Mouse (Mus musculus) midbrain, postnatal 0 days (tissue): ENCODE results near the gene Slc29a2. TPM values are rescaled to one million over a fixed set of nuclear protein-coding genes. Genes with fewer than 3 reads are reported as not detected.

Source experiments
- ATAC-seq: fragments of 200-750 bp; cut with Nextera tagmentation; 2 replicates; pipeline ENCODE4 v1.8.0; 2017; ENCODE audit warnings: moderate number of reproducible peaks, mild to moderate bottlenecking, moderate TSS enrichment, moderate library complexity; ENCODE audit not compliant: low FRiP score
- DNase-seq: peaks from one replicate; pipeline ENCODE4 v3.0.0-alpha.2; 2015; ENCODE audit warnings: low spot score
- H3K27ac ChIP-seq: fragments of 300-500 bp; sonication (generic); 2 replicates; pipeline ENCODE4 v1.5.1; 2014; ENCODE audit warnings: low read depth, mild to moderate bottlenecking, low read length, mixed read lengths
- H3K27me3 ChIP-seq: fragments of 300-500 bp; sonication (generic); 2 replicates; pipeline ENCODE4 v1.6.1; 2014; ENCODE audit warnings: low read length, control low read depth, mixed read lengths; ENCODE audit not compliant: insufficient read depth
- H3K36me3 ChIP-seq: fragments of 300-500 bp; sonication (generic); 2 replicates; pipeline ENCODE4 v1.6.1; 2014; ENCODE audit warnings: low read length, control low read depth, mixed read lengths; ENCODE audit not compliant: insufficient read depth
- H3K4me1 ChIP-seq: fragments of 300-500 bp; sonication (generic); 2 replicates; pipeline ENCODE4 v1.6.1; 2014; ENCODE audit warnings: mild to moderate bottlenecking, control low read depth, antibody characterized with exemption, low read length, mixed read lengths; ENCODE audit not compliant: insufficient read depth
- H3K4me2 ChIP-seq: fragments of 300-500 bp; sonication (generic); 2 replicates; pipeline ENCODE4 v1.6.1; 2014; ENCODE audit warnings: low read depth, mild to moderate bottlenecking, low read length, mixed read lengths; ENCODE audit not compliant: poor library complexity, severe bottlenecking
- H3K4me3 ChIP-seq: fragments of 300-500 bp; sonication (generic); 2 replicates; pipeline ENCODE4 v1.5.1; 2014; ENCODE audit warnings: low read depth, mild to moderate bottlenecking, low read length, moderate library complexity
- H3K9ac ChIP-seq: fragments of 300-500 bp; sonication (generic); replicated peaks from 2 replicates; pipeline ENCODE4 v1.6.1; 2014; ENCODE audit warnings: mild to moderate bottlenecking, low read length, moderate library complexity, mixed read lengths; ENCODE audit not compliant: poor library complexity, severe bottlenecking
- H3K9me3 ChIP-seq: fragments of 300-500 bp; sonication (generic); 2 replicates; pipeline ENCODE4 v1.6.1; 2016; ENCODE audit warnings: low read length, control low read depth
- CTCF ChIP-seq: IDR thresholded peaks from 2 replicates; pipeline ENCODE4 v1.5.1; 2016; ENCODE audit warnings: antibody characterized with exemption, mild to moderate bottlenecking
- WGBS: fragments of 180-500 bp; shearing (Covaris S2); extraction: QIAGEN DNeasy Blood & Tissue Kit; methylation state at CpG from one replicate; pipeline ENCODE4 v1.1.7; 2014; 5-methylcytosine and 5-hydroxymethylcytosine counted together
- polyA plus RNA-seq: library from polyadenylated mRNA; unstranded; fragments of >200 nt; fragmentation: Nextera tagmentation; extraction: Ambion mirVana; gene quantifications from 2 replicates; pipeline ENCODE4 v1.2.1, GENCODE M21; 2015
- total RNA-seq: library from RNA; depleted of rRNA; stranded (reverse); fragments of >200 nt; gene quantifications from 2 replicates; pipeline ENCODE4 v1.2.3, GENCODE M21; 2014

Slc29a2 gene
- total and polyA plus RNA-seq, 2 experiments from 2014 or later, result 19.1 to 30.2 TPM

DNA sequence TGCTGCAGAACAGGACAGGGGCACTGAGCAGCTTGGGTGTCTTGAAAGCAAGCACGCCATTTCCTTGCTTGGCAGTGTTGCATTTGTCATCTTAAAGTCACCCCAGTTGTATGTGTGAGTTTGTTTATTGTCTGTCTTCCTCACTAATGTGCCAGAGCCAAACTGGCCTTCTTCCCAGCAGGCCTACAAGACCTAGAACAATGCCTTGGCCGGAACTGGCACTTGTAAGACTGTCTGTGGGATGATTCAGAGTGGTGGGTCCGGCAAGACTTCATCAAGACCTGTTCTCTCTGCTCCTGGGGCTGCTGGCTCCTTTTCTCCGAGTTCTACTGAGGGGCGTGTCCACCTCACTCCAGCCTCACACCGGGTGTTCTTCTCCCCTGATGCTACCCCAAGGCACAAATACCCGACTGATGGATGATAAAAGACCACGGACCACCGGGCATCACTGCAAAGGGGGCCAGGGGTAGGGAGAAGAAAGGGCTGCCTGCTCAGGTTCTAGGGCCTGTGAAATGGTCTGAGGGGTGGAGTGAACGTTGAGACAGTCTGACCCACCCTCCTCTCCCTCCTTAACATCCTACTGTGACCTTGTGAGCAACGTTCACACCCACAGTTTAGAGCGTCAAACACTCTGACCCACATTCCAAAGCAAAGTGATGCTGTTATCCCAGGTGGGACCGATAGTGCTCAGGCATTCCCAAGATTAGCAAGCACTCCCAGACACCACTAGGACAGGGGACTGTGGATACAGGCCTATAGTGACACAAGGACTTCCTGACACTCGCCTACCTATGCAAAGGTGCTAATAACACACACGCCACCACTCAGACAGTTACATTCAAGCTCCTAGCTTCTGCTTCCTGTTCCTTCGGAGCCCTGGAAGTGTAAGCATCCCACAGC is 34.5 kb downstream of the Slc29a2 start:
- H3K4me3 ChIP-seq, result no peak overlapping the region

DNA sequence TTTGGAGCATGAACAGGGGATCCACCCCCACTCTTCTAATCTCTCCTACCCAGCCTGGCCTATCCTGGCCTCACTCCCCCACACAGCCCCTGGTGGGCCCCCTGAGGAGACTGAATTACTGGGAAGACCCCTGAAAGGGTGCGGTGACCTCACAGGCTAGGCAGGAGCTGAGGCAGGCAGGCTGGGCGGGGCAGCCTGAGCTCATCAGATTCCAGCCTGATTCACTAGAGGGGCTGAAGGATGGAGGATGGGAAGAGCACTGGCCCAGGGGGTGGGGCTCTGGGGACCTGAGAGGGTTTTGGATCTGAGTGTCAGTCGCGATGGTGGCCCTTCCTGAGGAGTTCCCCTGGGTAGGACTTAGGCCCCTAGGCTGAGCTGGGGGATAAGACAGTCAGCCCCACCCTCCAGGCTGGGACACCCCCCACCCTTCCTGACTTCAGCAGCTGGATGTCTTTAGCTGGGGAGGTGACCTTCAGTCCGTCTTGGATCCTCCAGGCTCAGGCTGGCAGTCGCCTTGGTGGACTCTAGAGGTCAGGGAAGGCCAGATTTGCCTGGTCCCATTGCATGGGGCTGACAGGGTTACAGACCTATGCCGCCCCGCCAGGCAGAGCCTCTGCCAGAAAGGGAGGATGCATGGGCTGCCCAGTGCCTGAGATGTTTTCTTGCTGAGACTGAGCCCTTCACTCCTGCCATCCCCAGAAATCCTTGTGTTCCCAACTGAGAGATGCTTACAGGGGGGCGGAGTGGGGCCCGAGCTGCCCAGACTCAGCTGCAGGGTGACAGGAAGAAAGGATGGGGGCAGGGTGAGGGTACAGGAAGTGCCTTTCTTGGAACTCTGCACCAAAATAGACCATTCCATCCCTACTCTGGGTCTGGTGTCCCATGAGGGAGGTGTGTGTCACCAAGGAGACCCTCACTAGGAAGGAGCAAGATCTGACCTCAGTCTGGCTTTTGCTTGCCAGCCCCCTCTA is 35.4 kb downstream of the Slc29a2 start:
- 22% methylated on average over 10 of the region's 10 CpGs for WGBS
- Histone ChIP-seq H3K9me3 (no peaks in the 10 kb centered on the region), H3K4me2 (no peak overlapping the region), H3K9ac (no peak overlapping the region), H3K27me3 (no peaks in the 10 kb centered on the region), H3K36me3 (no peaks in the 10 kb centered on the region), H3K4me1 (no peaks in the 10 kb centered on the region), H3K27ac (no peak overlapping the region), H3K4me3 (no peak overlapping the region)
- ATAC-seq (0 out of 2 replicates have a peak, but pooled peaks have one; percentile 15), DNase-seq (no peak)
- TF ChIP-seq CTCF, result no peak

More for the DNA sequence above, 34.5 kb downstream of the Slc29a2 start:
- Histone ChIP-seq H3K27ac (no peak overlapping the region), H3K27me3 (peaks cover 6% of the 10 kb centered on the region; the same call in 1 of the 2 replicates), H3K9ac (no peak overlapping the region), H3K36me3 (no peaks in the 10 kb centered on the region), H3K4me1 (no peaks in the 10 kb centered on the region), H3K4me2 (no peak overlapping the region), H3K9me3 (no peaks in the 10 kb centered on the region)
- no peak for TF ChIP-seq CTCF
- ATAC-seq, result no peak
- no peak for DNase-seq
- WGBS, result 27% methylated on average over 16 of the region's 16 CpGs

DNA sequence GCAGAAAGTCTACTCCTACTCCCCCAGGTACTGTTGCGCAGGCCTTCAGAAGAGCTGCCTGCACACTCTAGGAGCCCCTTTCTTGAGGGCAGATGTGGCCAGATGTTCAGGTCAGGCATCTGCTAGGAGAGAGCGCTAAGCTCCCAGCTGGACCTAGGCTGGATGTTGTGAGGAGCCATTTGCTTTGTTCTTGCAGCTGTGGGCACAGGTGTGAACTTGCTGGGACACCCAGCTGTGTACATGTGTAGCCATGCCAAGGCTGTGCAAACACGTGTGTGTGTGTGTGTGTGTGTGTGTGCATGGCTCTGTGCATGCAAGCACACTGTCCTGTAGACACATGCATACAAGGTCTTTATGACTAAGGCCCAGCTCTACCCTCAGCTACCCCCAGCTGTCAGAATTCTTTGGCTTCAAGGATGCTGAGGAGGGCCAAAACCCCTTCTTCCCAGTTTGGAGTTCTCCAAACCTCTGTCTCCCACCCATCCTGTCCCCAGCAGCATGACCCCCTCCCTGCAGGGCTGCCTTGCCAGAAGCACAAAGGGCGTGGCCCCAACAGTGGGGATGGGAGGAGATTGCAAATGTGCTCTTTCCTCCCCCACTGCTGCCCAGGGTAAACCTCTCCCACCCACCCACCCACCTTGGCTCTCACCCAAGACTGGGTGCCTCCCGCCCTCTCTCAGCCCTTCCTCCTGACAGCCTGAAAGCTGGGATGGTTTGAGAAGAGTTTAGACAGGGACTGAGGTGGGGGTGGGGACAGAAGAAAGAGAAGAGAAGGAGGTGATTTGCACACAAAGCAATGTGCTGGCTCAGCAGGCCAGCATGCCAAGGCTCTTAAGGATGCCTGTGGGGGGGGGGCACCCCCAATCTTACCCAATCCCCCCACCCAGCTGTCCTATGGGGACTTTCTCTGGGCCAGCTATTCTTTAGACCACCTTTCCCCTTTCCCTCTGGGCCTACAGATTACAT is 37.0 kb downstream of the Slc29a2 start:
- ATAC-seq, result no peak
- H3K36me3 ChIP-seq, result no peaks in the 10 kb centered on the region
- no peaks in the 10 kb centered on the region for H3K9me3 ChIP-seq
- no peak for DNase-seq
- no peaks in the 10 kb centered on the region for H3K27me3 ChIP-seq
- no peak overlapping the region for H3K27ac ChIP-seq
- no peak overlapping the region for H3K4me2 ChIP-seq
- H3K9ac ChIP-seq, result no peak overlapping the region
- 56% methylated on average over 4 of the region's 5 CpGs for WGBS
- H3K4me3 ChIP-seq, result no peak overlapping the region
- no peak for TF ChIP-seq CTCF
- H3K4me1 ChIP-seq, result no peaks in the 10 kb centered on the region

DNA sequence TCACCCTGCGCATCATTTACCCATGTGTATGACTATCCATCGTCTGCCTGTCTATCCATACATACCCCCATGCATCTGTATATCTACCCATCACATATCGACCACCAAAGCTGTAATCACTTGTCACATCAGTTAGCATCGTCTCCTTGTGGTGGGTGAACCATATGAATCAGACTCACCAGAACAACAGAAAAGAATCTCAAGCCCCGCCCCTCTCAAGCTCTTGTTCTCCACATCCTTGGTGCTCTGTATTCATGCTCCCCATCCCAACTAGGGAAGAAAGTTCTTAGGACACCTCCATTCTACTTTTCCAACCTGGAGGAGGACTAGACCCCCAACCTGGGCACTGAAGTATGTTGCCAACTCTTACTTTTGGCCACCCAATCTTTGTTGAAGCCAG is 38.4 kb downstream of the Slc29a2 start:
- no peak for TF ChIP-seq CTCF
- ATAC-seq (no peak), DNase-seq (no peak)
- Histone ChIP-seq H3K36me3 (no peaks in the 10 kb centered on the region), H3K9ac (no peak overlapping the region), H3K4me3 (no peak overlapping the region), H3K9me3 (no peaks in the 10 kb centered on the region), H3K27ac (no peak overlapping the region), H3K4me1 (no peaks in the 10 kb centered on the region), H3K27me3 (peaks cover 3% of the 10 kb centered on the region; the same call in 1 of the 2 replicates), H3K4me2 (no peak overlapping the region)
- 85% methylated on average over 5 of the region's 5 CpGs for whole genome bisulfite sequencing

DNA sequence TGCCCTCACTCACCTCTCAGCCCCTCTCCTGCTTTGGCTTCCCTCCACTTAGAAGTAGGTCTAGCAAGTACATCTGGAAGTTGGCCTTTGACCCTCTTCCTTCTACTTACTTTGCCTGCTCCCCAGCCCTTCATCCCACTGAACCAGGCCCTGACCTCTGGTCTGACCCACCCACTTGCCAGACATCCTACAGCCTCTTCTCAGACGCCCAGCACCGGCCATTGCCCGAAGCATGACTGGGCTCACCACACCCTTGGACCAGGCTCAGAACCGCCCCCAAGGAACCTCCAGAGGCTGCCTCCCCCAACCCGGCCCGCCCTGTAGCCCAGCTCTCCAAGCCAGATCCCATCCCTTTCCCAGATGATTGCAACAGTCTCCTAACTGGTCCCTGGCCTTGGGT is 38.8 kb downstream of the Slc29a2 start:
- Histone ChIP-seq H3K9me3 (no peaks in the 10 kb centered on the region), H3K36me3 (no peaks in the 10 kb centered on the region), H3K27me3 (peaks cover 4% of the 10 kb centered on the region; the same call in 1 of the 2 replicates), H3K4me3 (no peak overlapping the region), H3K9ac (no peak overlapping the region), H3K4me1 (no peaks in the 10 kb centered on the region), H3K27ac (no peak overlapping the region), H3K4me2 (no peak overlapping the region)
- TF ChIP-seq CTCF, result no peak
- ATAC-seq (no peak), DNase-seq (no peak)
- 90% methylated on average over 6 of the region's 6 CpGs for WGBS
